Mouse (Mus musculus): Measurements from ENCODE around the gene Itga6. TPM values are rescaled to one million over a fixed set of nuclear protein-coding genes. Genes with fewer than 3 reads are reported as not detected.

Itga6 gene
- polyA plus RNA-seq, 1 experiment from 2014 or later, result 30.7 TPM

DNA sequence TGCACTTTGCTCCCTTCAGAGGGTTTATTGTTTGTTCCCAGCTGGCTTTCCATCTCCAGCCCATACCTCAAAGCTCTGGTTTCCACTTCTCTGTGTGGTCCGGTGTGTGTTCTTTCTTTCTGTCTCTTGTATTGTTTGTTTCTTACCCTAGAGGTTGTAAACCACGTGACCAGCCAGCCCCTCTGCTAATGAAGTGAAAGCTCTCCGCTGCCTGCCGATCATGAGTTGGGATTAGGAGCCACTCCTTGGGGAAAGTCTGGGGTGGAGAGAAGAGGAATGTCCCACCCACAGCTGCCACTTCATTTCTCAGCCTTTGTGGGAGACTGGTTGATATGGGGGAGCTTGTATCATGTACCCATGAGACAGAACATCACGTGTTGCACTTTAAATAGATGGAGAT is 69.9 kb downstream of the Itga6 start:
- H3K27ac ChIP-seq (replicated peaks), result no peak overlapping the region

DNA sequence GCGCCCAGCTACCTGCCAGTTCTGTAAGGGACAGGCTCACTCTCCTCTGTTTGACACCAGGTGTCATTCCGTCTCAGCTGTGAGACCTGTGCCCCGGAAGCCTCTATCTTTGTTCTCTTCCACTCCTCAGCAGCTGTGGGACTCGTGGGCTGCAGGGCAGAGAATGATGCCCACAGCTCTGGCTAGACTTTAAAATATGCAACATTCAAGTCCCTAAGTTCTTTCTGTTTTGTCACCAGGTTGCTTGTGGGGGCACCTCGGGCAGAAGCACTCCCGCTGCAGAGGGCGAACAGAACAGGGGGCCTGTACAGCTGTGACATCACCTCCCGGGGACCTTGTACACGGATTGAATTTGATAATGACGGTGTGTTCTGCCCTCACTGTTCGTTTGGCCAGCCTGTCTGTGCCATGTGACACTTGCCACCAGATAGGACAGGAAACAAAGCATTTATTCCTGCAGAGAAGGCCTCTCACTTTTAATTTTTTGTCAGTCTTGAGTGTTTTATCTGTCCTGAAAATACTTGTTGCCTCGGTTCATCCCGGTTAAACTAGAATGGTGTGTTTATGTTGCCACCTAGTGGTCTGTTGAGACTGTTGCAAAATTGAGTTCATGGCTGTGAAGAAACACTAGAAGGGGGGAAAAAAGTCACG is 71.1 kb downstream of the Itga6 start:
- H3K4me3 ChIP-seq, result peak overlapping the region; percentile 23; the same call in 1 of the 2 replicates
- peaks cover 4% of the 10 kb centered on the region; the same call in 1 of the 2 replicates for H3K36me3 ChIP-seq (replicated peaks)
- H3K9me3 ChIP-seq, result no peaks in the 10 kb centered on the region
- WGBS, result 36% methylated on average over 14 of the region's 14 CpGs
- H3K4me1 ChIP-seq, result peaks cover 66% of the 10 kb centered on the region
- DNase-seq (ENCODE audit: low spot score), result peak; percentile 48
- H3K27me3 ChIP-seq (replicated peaks; ENCODE audit: low read depth, poor library complexity, severe bottlenecking), result no peaks in the 10 kb centered on the region
- H3K27ac ChIP-seq (replicated peaks), result peak overlapping the region; percentile 69

More for the DNA sequence above, 69.9 kb downstream of the Itga6 start:
- peaks cover 69% of the 10 kb centered on the region for H3K4me1 ChIP-seq
- H3K27me3 ChIP-seq (replicated peaks; ENCODE audit: low read depth, poor library complexity, severe bottlenecking), result no peaks in the 10 kb centered on the region
- DNase-seq (ENCODE audit: low spot score), result no peak
- H3K4me3 ChIP-seq, result no peak overlapping the region
- peaks cover 4% of the 10 kb centered on the region; the same call in 1 of the 2 replicates for H3K36me3 ChIP-seq (replicated peaks)
- no peaks in the 10 kb centered on the region for H3K9me3 ChIP-seq
- WGBS, result 30% methylated on average over 5 of the region's 5 CpGs

- WGBS, result 81% methylated on average over 13 of the region's 13 CpGs
- Histone ChIP-seq H3K4me1 (peaks cover 29% of the 10 kb centered on the region), H3K4me3 (no peak overlapping the region), H3K27me3 (replicated peaks; ENCODE audit: low read depth, poor library complexity, severe bottlenecking) (no peaks in the 10 kb centered on the region), H3K27ac (replicated peaks) (no peak overlapping the region), H3K36me3 (replicated peaks) (peaks cover 14% of the 10 kb centered on the region), H3K9me3 (no peaks in the 10 kb centered on the region)
- DNase-seq (ENCODE audit: low spot score), result no peak
Measured at GRCm38 (mm10) chr2:71824146-71824545, 78.7 kb downstream of the Itga6 start.

DNA sequence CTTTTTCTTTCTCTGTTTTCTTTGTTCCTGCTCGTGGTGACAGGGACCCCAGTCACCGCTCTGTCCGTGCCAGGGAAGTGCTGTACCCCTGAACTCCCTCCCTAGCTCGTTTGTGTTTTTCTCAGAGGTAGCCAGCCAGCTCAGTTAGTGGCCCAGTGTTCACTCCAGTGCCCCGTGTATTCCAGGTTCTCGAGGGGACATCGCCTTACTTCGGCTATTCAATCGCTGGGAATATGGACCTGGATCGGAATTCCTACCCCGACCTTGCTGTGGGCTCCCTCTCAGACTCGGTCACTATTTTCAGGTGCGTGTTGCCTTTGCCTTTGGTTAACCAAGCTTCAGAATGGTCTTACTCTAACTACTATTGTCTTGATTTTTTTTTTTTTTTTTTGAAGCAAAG is 82.3 kb downstream of the Itga6 start:
- H3K27me3 ChIP-seq (replicated peaks; ENCODE audit: low read depth, poor library complexity, severe bottlenecking), result no peaks in the 10 kb centered on the region
- DNase-seq (ENCODE audit: low spot score), result no peak

DNA sequence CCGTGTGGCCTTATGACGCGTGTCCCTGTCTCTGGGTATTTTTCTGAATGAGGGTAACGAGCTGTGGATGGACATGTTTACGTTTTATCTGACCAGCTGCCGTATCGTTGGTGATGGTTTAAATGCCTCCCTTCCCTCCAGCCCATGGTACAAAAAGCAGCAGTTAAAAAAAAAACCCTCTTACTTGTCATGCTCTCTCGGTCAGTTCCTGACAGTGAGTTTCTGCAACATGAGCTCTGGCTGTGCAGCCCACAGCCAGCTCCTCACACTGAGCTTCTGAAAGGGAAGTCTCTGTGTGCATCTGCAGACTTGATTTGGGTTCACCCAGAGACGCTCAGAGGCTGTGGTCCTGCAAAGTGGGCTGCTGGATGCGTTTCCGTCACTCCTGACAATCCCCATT is 83.5 kb downstream of the Itga6 start:
- H3K27me3 ChIP-seq (replicated peaks; ENCODE audit: low read depth, poor library complexity, severe bottlenecking), result no peaks in the 10 kb centered on the region
- peaks cover 37% of the 10 kb centered on the region for H3K4me1 ChIP-seq
- H3K9me3 ChIP-seq, result no peaks in the 10 kb centered on the region
- 60% methylated on average over 11 of the region's 11 CpGs for WGBS
- DNase-seq (ENCODE audit: low spot score), result no peak
- no peak overlapping the region for H3K4me3 ChIP-seq
- peaks cover 6% of the 10 kb centered on the region; the same call in 1 of the 2 replicates for H3K36me3 ChIP-seq (replicated peaks)
- 0 out of 2 replicates have a peak overlapping the region, but pooled peaks have one; percentile 35 for H3K27ac ChIP-seq (replicated peaks)

More for the DNA sequence above, 82.3 kb downstream of the Itga6 start:
- Histone ChIP-seq H3K4me3 (no peak overlapping the region), H3K27ac (replicated peaks) (no peak overlapping the region), H3K36me3 (replicated peaks) (peaks cover 10% of the 10 kb centered on the region), H3K9me3 (no peaks in the 10 kb centered on the region), H3K4me1 (peaks cover 37% of the 10 kb centered on the region)
- 79% methylated on average over 13 of the region's 13 CpGs for WGBS

GRCm38 (mm10) chr2:71833626-71834025 is 88.2 kb downstream of the Itga6 start:
- WGBS, result 83% methylated on average over 6 of the region's 6 CpGs

GRCm38 (mm10) chr2:71834371-71834770 is 89.0 kb downstream of the Itga6 start:
- Histone ChIP-seq H3K36me3 (replicated peaks) (peaks cover 11% of the 10 kb centered on the region), H3K4me3 (no peak overlapping the region), H3K4me1 (peaks cover 44% of the 10 kb centered on the region), H3K9me3 (no peaks in the 10 kb centered on the region), H3K27ac (replicated peaks) (no peak overlapping the region), H3K27me3 (replicated peaks; ENCODE audit: low read depth, poor library complexity, severe bottlenecking) (no peaks in the 10 kb centered on the region)
- no peak for DNase-seq (ENCODE audit: low spot score)
- 71% methylated on average over 7 of the region's 7 CpGs for whole genome bisulfite sequencing

More at GRCm38 (mm10) chr2:71833626-71834025, 88.2 kb downstream of the Itga6 start:
- Histone ChIP-seq H3K4me1 (peaks cover 49% of the 10 kb centered on the region), H3K27me3 (replicated peaks; ENCODE audit: low read depth, poor library complexity, severe bottlenecking) (no peaks in the 10 kb centered on the region), H3K36me3 (replicated peaks) (peaks cover 10% of the 10 kb centered on the region; the same call in 1 of the 2 replicates), H3K9me3 (no peaks in the 10 kb centered on the region), H3K27ac (replicated peaks) (no peak overlapping the region), H3K4me3 (no peak overlapping the region)
- no peak for DNase-seq (ENCODE audit: low spot score)

DNA sequence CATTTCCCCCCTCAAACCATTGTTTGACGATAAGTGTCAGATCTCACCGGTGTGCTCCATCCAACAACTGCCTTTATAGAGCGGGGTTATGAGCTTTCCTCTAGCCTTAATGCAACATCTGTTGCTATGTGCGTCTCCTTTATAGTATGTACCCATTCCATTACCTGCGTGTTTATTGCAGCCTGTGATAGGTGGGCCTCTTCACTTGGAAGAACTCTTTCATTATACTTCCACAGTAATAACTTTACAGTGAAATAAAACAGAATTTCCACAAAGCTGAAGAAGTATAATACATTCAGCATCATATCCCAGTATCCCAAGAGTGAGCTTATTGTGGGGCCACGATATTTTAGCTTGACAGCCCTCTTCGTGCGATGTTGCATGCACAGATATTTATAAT is 90.1 kb downstream of the Itga6 start:
- no peaks in the 10 kb centered on the region for H3K27me3 ChIP-seq (replicated peaks; ENCODE audit: low read depth, poor library complexity, severe bottlenecking)
- H3K27ac ChIP-seq (replicated peaks), result no peak overlapping the region
- peaks cover 38% of the 10 kb centered on the region for H3K4me1 ChIP-seq
- no peak overlapping the region for H3K4me3 ChIP-seq
- no peaks in the 10 kb centered on the region for H3K9me3 ChIP-seq
- no peak for DNase-seq (ENCODE audit: low spot score)
- peaks cover 21% of the 10 kb centered on the region for H3K36me3 ChIP-seq (replicated peaks)
- WGBS, result 76% methylated on average over 8 of the region's 8 CpGs

GRCm38 (mm10) chr2:71836232-71836631 is 90.8 kb downstream of the Itga6 start:
- peaks cover 25% of the 10 kb centered on the region for H3K36me3 ChIP-seq (replicated peaks)
- no peaks in the 10 kb centered on the region for H3K27me3 ChIP-seq (replicated peaks; ENCODE audit: low read depth, poor library complexity, severe bottlenecking)
- peaks cover 45% of the 10 kb centered on the region for H3K4me1 ChIP-seq
- no peak for DNase-seq (ENCODE audit: low spot score)
- H3K27ac ChIP-seq (replicated peaks), result no peak overlapping the region
- no peak overlapping the region for H3K4me3 ChIP-seq
- 75% methylated on average over 4 of the region's 4 CpGs for WGBS
- H3K9me3 ChIP-seq, result no peaks in the 10 kb centered on the region

GRCm38 (mm10) chr2:71837261-71837660 is 91.8 kb downstream of the Itga6 start:
- Histone ChIP-seq H3K4me1 (peaks cover 45% of the 10 kb centered on the region), H3K27me3 (replicated peaks; ENCODE audit: low read depth, poor library complexity, severe bottlenecking) (no peaks in the 10 kb centered on the region), H3K27ac (replicated peaks) (no peak overlapping the region), H3K9me3 (no peaks in the 10 kb centered on the region), H3K4me3 (no peak overlapping the region), H3K36me3 (replicated peaks) (peaks cover 29% of the 10 kb centered on the region)
- 69% methylated on average over 4 of the region's 4 CpGs for WGBS
- no peak for DNase-seq (ENCODE audit: low spot score)

GRCm38 (mm10) chr2:71837791-71838190 is 92.4 kb downstream of the Itga6 start:
- Histone ChIP-seq H3K27ac (replicated peaks) (no peak overlapping the region), H3K27me3 (replicated peaks; ENCODE audit: low read depth, poor library complexity, severe bottlenecking) (no peaks in the 10 kb centered on the region), H3K9me3 (no peaks in the 10 kb centered on the region), H3K4me1 (peaks cover 45% of the 10 kb centered on the region), H3K36me3 (replicated peaks) (peaks cover 34% of the 10 kb centered on the region), H3K4me3 (no peak overlapping the region)
- DNase-seq (ENCODE audit: low spot score), result peak; percentile 83
- WGBS, result 42% methylated on average over 6 of the region's 6 CpGs

- no peaks in the 10 kb centered on the region for H3K27me3 ChIP-seq (replicated peaks; ENCODE audit: low read depth, poor library complexity, severe bottlenecking)
- H3K4me1 ChIP-seq, result peaks cover 10% of the 10 kb centered on the region
- WGBS, result 90% methylated on average over 9 of the region's 9 CpGs
- no peaks in the 10 kb centered on the region for H3K9me3 ChIP-seq
- no peak overlapping the region for H3K4me3 ChIP-seq
- no peak for DNase-seq (ENCODE audit: low spot score)
- H3K36me3 ChIP-seq (replicated peaks), result peaks cover 64% of the 10 kb centered on the region
- no peak overlapping the region for H3K27ac ChIP-seq (replicated peaks)
Measured at GRCm38 (mm10) chr2:71843316-71843715, 97.9 kb downstream of the Itga6 start.

GRCm38 (mm10) chr2:71844906-71845305 is 99.5 kb downstream of the Itga6 start:
- Histone ChIP-seq H3K27me3 (replicated peaks; ENCODE audit: low read depth, poor library complexity, severe bottlenecking) (no peaks in the 10 kb centered on the region), H3K4me3 (no peak overlapping the region), H3K27ac (replicated peaks) (no peak overlapping the region), H3K4me1 (peaks cover 6% of the 10 kb centered on the region), H3K36me3 (replicated peaks) (peaks cover 67% of the 10 kb centered on the region), H3K9me3 (no peaks in the 10 kb centered on the region)
- DNase-seq (ENCODE audit: low spot score), result no peak
- WGBS, result 90% methylated on average over 6 of the region's 6 CpGs

Measured in embryonic facial prominence, embryonic 10.5 days (tissue).